Mouse (Mus musculus) left cerebral cortex, adult 2 months (tissue): Measurements from ENCODE around the gene Gm28305. TPM values are rescaled to one million over a fixed set of nuclear protein-coding genes. Genes with fewer than 3 reads are reported as not detected.

Source experiments
- DNase-seq, 2 experiments: peaks; one replicate each; pipeline ENCODE4 v3.0.0; 2021 to 2022; ENCODE audit warnings: low spot score in 2 of 2, mixed read lengths in 1 of 2; ENCODE audit errors: extremely low spot score in 1 of 2
- H3K27ac ChIP-seq: fragments of 200-600 bp; 2 replicates; pipeline ENCODE4 v1.8.1; 2022
- H3K4me3 ChIP-seq: fragments of 200-600 bp; 2 replicates; pipeline ENCODE4 v1.8.1; 2022
- CTCF ChIP-seq: fragments of 200-600 bp; IDR thresholded peaks from 2 replicates; pipeline ENCODE4 v1.8.1; 2022; ENCODE audit warnings: antibody characterized with exemption, mild to moderate bottlenecking, moderate library complexity
- intact Hi-C: fragments of 180-260 bp; cut with DNase I; formaldehyde crosslinking; loops from one replicate; pipeline ENCODE4 v1.15.1; 2025
- total RNA-seq, 2 experiments: library from RNA; stranded (reverse); gene quantifications; 2 replicates each; pipeline ENCODE4 v1.2.3; 2021

The Gm28305 gene
- total RNA-seq, 2 experiments from 2014 or later: not detected

DNA sequence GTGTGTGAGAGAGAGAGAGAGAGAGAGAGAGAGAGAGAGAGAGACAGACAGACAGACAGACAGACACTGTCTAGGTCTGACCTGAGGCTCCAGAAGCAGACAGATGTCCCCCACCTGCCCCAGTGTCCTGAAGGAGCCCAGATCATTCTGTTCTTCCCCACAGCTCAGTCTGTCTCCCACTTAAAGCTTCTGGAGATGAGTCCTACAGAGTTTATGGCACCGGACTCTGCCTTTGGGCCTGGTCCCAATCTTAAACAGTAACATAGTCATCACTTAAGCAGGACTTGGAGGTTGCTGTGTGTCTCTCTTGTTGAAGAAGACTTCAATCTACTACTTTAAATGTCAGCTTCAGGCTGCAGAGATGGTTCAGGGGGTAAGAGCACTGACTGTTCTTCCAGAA lies 38.3 kb downstream of the Gm28305 start:
- no peak overlapping the region for H3K27ac ChIP-seq
- intact Hi-C loops: loop anchor here (10.0 kb wide), 1 partner anchor 226 kb away; no protein-coding TSS in a partner anchor

DNA sequence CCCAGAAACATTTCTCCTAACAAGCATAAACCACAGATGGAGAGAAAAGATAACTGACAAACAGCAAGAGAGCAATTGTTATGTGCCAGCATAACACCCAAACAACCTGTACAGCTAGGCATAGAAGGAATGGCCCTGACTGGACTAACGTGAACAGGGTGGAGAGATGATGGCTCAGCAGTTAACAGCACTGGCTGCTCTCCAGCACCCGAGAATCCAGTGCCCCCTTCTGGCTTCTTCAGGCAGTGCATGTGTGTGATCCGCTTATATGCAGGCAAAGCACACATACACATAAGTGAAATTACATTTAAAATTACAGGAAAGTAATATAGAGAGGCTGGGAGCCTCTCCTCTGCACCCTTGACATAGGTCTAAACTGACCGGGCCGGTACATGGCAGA lies 38.9 kb downstream of the Gm28305 start:
- peak; percentile 62 for TF ChIP-seq CTCF
- DNase-seq: peak in 1 of 2 experiments; percentile 36
- intact Hi-C loops: loop anchor here (10.0 kb wide), 1 partner anchor 225 kb away; no protein-coding TSS in a partner anchor
- Histone ChIP-seq H3K27ac (no peak overlapping the region), H3K4me3 (no peak overlapping the region)

More for the DNA sequence above, 38.3 kb downstream of the Gm28305 start:
- no peak overlapping the region for H3K4me3 ChIP-seq
- TF ChIP-seq CTCF: no peak
- no peak for DNase-seq

DNA sequence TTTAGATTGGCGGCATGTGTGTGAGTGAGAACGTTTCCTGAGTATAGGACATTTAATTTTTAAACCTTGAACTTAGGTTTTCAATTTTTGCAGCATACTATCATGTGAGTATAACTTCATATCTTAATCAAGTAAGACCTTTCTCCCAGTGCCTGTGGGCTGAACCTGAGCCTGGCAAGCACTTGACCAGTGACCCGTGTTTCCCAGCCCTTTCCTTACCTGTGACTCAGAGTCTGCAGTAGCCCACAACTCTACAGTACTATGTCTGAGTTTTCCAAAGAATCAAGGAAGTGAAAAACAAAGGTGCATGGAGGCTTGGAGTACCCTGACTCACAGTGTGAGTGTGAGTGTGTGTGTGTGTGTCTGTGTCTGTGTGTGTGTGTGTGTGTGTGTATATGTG lies 39.6 kb downstream of the Gm28305 start:
- TF ChIP-seq CTCF: no peak
- H3K4me3 ChIP-seq: no peak overlapping the region
- no peak overlapping the region for H3K27ac ChIP-seq
- intact Hi-C loops: loop anchor here (5.0 kb wide), 1 partner anchor 82 kb away; no protein-coding TSS in a partner anchor
- no peak for DNase-seq

DNA sequence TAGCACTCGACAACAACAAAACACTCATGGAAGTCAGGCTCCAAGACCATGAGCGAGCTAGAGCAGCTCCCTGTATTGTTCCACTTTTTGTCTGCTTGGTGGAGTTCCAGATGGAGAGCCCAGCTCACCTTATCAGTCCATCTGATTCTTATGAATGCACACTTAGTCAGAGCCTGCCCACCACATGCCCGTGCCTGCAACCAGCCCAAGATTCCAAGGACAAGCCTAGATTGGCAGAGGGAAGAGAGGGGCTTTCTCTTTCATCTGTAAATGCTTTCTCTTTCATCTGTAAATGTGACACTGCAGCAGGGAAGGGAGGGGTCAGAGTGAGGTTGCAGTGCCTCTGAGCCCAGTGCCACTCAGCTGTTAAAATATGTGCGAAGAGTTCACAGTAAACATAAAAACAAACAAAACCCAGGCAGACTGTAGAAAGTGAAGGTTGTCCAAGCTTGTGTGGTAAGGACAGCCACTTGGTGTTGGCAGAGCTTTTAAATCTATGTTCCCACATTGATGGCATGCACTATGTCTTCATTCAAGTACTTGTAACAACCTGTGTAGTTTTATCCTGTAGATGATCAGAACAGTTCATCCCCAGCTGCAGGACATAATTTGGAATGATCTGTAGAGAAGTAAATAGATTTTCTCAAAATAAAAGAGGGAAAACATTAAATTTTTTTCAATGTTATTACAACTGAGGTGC lies 45.4 kb downstream of the Gm28305 start:
- DNase-seq: no peak
- Histone ChIP-seq H3K27ac (no peak overlapping the region), H3K4me3 (no peak overlapping the region)
- intact Hi-C loops: no loop called here
- no peak for TF ChIP-seq CTCF

DNA sequence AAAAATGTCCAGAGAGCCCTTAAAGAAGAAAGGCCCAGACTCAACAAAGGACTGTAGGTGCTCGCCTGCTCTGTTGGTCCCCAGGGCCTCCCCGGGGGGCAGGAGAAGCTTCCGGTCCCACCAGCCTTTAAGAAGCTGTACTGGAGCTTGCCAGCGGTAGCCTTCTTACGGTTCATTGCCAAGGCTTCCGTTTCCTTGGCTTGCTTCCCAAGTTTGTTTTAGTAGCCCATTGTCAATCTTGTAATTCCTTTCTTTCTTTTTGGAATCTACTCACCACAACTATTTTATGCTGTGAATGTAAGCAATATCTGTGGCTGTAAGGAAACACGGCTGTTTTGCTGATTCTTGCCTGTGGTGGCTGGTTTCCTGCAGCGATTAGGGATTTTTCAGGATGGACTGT lies 48.1 kb downstream of the Gm28305 start:
- DNase-seq: no peak
- no peak for TF ChIP-seq CTCF

DNA sequence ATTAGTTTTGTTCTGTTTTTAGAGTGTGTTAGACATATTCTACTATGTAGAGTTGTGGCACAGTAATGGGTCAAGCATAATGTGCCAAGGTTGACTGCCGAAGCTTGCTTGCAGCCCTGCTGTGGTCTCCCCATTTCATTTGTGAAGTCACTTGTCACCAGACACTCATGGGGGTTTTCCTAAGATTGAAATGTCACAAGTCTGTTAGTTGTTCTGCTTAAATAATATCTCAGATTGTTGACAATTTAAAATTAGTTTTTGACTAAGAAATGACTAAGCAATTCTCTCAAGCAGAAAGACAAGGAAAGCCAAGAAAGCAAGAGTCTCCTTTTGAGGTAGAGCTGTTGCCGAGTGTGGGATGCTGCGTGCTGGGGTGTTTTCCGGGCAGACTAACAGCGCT lies 52.5 kb downstream of the Gm28305 start:
- intact Hi-C loops: no loop called here
- TF ChIP-seq CTCF: no peak
- Histone ChIP-seq H3K4me3 (no peak overlapping the region), H3K27ac (no peak overlapping the region)
- DNase-seq: no peak

More for the DNA sequence above, 48.1 kb downstream of the Gm28305 start:
- Histone ChIP-seq H3K27ac (no peak overlapping the region), H3K4me3 (no peak overlapping the region)
- intact Hi-C loops: no loop called here

DNA sequence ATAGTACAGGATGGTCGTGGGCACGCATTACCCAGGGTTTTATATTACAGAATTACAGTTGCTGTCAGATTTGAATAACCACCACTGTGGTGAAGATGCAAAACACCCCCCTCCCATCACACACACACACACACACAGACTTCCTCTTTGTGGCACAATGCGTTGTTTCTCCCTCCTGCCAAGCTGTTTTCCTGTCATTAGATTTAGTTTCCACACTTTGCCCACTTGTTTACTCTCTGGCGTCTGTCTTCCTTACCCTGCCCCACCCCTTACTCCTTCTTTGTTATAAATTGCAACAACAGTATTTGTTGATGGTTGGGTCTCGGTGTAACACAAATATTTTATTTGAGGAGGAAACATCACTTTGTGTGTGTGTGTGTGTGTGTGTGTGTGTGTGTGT lies 57.8 kb downstream of the Gm28305 start:
- DNase-seq: no peak
- TF ChIP-seq CTCF: no peak
- Histone ChIP-seq H3K4me3 (no peak overlapping the region), H3K27ac (no peak overlapping the region)
- intact Hi-C loops: no loop called here

DNA sequence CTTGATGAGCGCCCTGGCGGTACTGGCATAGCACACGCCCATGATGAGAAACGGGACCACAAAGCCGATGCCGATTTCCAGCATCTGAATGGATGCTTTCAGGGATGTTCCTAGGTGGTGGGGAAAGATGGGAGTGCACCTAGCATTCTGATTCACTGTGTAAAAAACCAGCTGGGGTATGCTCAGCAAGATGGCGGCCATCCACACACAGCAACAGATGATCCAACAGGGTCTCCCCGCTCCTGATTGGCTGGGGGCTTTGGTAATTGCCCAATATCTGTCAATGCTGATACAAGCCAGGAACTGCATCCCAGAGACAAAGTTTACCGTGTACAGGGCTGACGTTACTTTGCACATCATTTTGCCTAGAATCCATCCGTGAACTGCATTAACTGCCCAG lies 58.6 kb downstream of the Gm28305 start:
- TF ChIP-seq CTCF: no peak
- DNase-seq: no peak
- intact Hi-C loops: no loop called here
- no peak overlapping the region for H3K4me3 ChIP-seq
- H3K27ac ChIP-seq: no peak overlapping the region

DNA sequence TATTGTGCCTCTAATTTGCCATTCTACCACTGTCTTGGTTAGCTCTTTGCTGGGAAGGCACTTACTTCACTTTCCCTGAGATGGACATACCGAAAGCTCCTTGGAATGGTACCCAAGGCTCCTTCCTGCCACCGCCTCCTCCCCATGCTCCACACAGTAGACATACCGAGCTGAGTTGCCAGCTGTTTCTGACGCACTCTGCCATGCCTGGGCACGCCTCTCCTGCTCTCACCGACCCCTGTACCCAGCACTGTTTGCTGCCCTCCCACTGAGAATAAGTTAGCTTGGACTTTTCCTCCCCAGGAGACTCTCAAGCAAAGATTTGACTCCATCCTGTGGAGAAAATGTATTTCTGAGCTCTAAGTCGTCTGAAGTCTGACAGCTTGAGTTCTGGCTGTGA lies 60.4 kb downstream of the Gm28305 start:
- no peak overlapping the region for H3K27ac ChIP-seq
- H3K4me3 ChIP-seq: no peak overlapping the region
- no peak for TF ChIP-seq CTCF
- intact Hi-C loops: no loop called here
- no peak for DNase-seq

DNA sequence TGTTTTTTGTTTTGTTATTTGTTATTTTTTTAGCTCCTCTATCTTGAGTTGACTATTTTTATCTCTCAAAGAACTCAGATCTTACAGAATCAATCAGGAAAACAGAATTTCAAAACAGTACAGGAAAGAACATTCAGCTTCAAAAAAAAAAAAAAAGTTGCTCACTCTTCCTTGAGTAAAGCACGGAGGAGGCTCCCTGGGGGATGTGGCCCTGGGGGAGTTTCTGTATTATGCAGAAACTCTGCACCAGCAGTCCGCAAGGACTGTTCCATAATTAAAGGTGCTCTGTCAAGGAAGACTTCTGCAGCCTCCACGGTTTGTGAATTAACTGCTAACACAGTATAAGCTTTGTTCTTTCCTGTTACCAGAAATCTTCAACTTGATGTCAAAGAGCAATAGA lies 61.0 kb downstream of the Gm28305 start:
- no peak overlapping the region for H3K4me3 ChIP-seq
- no peak for TF ChIP-seq CTCF
- no peak for DNase-seq
- no peak overlapping the region for H3K27ac ChIP-seq
- intact Hi-C loops: no loop called here

DNA sequence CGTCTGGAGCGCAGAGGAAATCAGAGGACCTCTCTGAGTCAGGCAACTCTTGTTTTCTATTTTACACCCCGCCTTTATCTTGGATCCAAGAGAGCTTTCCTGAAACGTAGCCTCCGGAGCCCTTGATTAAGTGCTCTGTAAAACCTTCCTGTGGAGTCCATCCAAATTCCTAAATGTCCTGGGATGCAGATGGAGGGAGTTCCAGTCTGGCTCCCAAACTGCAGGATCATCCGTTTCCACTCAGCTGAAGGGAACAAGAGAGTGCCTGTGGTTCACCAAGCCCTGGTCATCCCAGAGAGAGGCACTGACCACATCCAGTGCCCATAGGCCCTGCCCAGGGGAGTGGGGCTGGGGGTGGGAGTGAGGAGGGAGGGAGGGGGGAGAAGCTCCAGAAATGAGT lies 61.8 kb downstream of the Gm28305 start:
- no peak for DNase-seq
- no peak for TF ChIP-seq CTCF
- intact Hi-C loops: no loop called here

DNA sequence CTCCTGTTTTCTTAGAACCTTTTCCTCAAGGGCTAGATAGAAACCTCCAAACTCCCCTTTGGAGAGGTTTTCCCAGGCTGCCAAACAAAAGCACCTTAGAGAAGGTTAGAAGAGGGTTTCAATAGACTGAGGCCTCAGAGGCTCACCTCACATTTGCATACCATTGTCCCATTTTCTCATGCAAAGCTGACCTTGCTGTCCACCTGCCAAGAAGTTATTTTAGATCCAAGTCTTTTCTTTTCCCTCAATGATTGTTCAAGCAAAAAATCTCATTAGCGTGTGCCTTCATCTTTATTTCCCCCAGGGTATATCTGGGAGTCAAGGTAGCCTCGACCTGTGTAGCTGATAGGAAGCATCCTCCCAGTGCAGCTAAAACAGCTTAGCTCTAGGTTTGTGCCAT lies 62.4 kb downstream of the Gm28305 start:
- H3K4me3 ChIP-seq: no peak overlapping the region
- no peak for DNase-seq

More for the DNA sequence above, 61.8 kb downstream of the Gm28305 start:
- Histone ChIP-seq H3K27ac (no peak overlapping the region), H3K4me3 (no peak overlapping the region)

DNA sequence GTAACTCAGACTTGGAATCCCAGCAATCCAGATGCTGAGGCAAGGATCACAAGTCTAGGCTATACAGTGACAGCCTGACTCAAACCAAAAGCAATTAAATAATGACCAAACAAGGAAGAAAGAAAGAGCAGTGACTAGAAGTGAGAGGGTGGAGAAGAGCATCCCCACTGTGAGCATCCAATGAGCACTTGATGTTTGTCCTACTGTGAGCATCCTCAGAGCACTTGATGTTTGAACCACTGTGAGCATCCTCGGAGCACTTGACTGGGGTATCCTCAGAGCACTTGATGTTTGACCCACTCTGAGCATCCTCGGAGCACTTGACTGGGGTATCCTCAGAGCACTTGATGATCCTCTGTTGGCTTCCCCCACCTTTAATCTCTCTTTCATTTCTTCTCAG lies 64.5 kb downstream of the Gm28305 start:
- no peak overlapping the region for H3K4me3 ChIP-seq

More for the DNA sequence above, 62.4 kb downstream of the Gm28305 start:
- intact Hi-C loops: no loop called here
- H3K27ac ChIP-seq: no peak overlapping the region
- no peak for TF ChIP-seq CTCF

More for the DNA sequence above, 64.5 kb downstream of the Gm28305 start:
- TF ChIP-seq CTCF: no peak
- DNase-seq: no peak
- no peak overlapping the region for H3K27ac ChIP-seq
- intact Hi-C loops: no loop called here
